Mouse (Mus musculus) hindbrain, embryonic 14.5 days (tissue): ENCODE results near the gene Selenok. TPM values are rescaled to one million over a fixed set of nuclear protein-coding genes. Genes with fewer than 3 reads are reported as not detected.

ENCODE experiments used
- ATAC-seq: fragments of 200-750 bp; cut with Nextera tagmentation; 2 replicates; pipeline ENCODE4 v1.8.0; 2017; ENCODE audit warnings: moderate number of reproducible peaks, mild to moderate bottlenecking, moderate TSS enrichment, moderate library complexity; ENCODE audit not compliant: low FRiP score
- DNase-seq: peaks from one replicate; pipeline ENCODE4 v3.0.0-alpha.2; 2015; ENCODE audit warnings: low spot score
- H3K27ac ChIP-seq: fragments of 300-500 bp; sonication (generic); 2 replicates; pipeline ENCODE4 v1.5.1; 2014; ENCODE audit warnings: mild to moderate bottlenecking, moderate library complexity
- H3K27me3 ChIP-seq: fragments of 300-500 bp; sonication (generic); 2 replicates; pipeline ENCODE4 v1.6.1; 2014; ENCODE audit warnings: mild to moderate bottlenecking, low read length, mixed read lengths; ENCODE audit not compliant: control insufficient read depth, insufficient read depth
- H3K36me3 ChIP-seq: fragments of 300-500 bp; sonication (generic); replicated peaks from 2 replicates; pipeline ENCODE4 v1.6.1; 2014; ENCODE audit not compliant: control insufficient read depth, insufficient read depth
- H3K4me1 ChIP-seq: fragments of 300-500 bp; sonication (generic); replicated peaks from 2 replicates; pipeline ENCODE4 v1.6.1; 2014; ENCODE audit warnings: antibody characterized with exemption, low read length, mixed read lengths; ENCODE audit not compliant: control insufficient read depth, insufficient read depth
- H3K4me2 ChIP-seq: fragments of 300-500 bp; sonication (generic); replicated peaks from 2 replicates; pipeline ENCODE4 v1.6.1; 2014; ENCODE audit warnings: mild to moderate bottlenecking, moderate library complexity
- H3K4me3 ChIP-seq: fragments of 300-500 bp; sonication (generic); replicated peaks from 2 replicates; pipeline ENCODE4 v1.5.1; 2014; ENCODE audit warnings: mild to moderate bottlenecking, low read length
- H3K9ac ChIP-seq: fragments of 300-500 bp; sonication (generic); 2 replicates; pipeline ENCODE4 v1.6.1; 2014
- H3K9me3 ChIP-seq: fragments of 300-500 bp; sonication (generic); 2 replicates; pipeline ENCODE4 v1.6.1; 2016; ENCODE audit warnings: low read length; ENCODE audit not compliant: control insufficient read depth
- WGBS: fragments of 180-500 bp; shearing (Covaris S2); extraction: QIAGEN DNeasy Blood & Tissue Kit; methylation state at CpG from one replicate; pipeline ENCODE4 v1.1.7; 2014; 5-methylcytosine and 5-hydroxymethylcytosine counted together
- polyA plus RNA-seq: library from polyadenylated mRNA; unstranded; fragments of >200 nt; fragmentation: Nextera tagmentation; extraction: Ambion mirVana; gene quantifications from 2 replicates; pipeline ENCODE4 v1.2.1, GENCODE M21; 2014

Gene Selenok
- polyA plus RNA-seq, 1 experiment from 2014 or later: 331 TPM

DNA sequence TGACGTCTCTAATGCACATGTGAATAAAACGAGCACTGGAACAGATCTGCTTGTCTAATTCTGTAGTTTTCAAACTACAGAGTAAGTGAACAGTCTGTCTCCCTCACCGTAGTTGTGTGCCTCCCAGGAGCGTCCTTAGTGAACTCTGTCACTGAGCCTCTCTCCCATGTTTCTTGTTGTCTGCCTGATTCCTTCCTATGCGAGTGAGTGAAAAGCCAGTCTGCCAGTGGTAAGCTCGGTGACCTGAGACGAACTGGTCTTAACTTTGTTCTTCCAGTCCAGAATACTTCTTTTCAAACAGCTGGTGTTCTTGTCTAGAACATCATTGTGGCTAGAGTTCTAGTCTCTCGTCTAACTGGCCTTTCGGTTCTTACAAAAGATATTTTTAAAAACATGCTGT is 19.6 kb downstream of the Selenok start:
- H3K4me3 ChIP-seq: no peak overlapping the region
- no peaks in the 10 kb centered on the region for H3K9me3 ChIP-seq
- ATAC-seq: no peak
- 95% methylated on average over 9 of the region's 9 CpGs for WGBS
- H3K9ac ChIP-seq: no peak overlapping the region
- no peak for DNase-seq
- peaks cover 100% of the 10 kb centered on the region for H3K36me3 ChIP-seq
- H3K4me1 ChIP-seq: no peaks in the 10 kb centered on the region
- H3K4me2 ChIP-seq: no peak overlapping the region
- no peaks in the 10 kb centered on the region for H3K27me3 ChIP-seq
- no peak overlapping the region for H3K27ac ChIP-seq

DNA sequence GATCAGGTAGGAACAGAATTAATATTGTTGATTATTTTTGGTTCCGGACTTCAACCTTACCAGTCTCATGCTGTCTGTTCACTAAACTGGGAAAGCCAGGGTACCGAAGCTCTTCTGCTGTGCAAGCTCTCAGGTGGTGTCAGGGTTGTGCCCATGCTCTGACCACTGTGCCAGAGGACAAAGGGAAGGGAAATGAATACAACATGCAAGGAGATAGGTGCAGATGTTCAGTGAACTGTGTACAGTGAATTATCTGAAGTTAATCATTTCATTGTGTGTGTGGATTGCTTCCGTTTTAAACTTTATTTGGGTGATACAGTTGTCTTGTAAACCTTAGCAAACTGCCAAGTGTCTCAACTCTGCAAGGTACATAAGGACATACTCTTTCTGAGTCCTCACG is 20.2 kb downstream of the Selenok start:
- WGBS: 95% methylated on average over 4 of the region's 4 CpGs
- H3K9me3 ChIP-seq: no peaks in the 10 kb centered on the region
- ATAC-seq: no peak

DNA sequence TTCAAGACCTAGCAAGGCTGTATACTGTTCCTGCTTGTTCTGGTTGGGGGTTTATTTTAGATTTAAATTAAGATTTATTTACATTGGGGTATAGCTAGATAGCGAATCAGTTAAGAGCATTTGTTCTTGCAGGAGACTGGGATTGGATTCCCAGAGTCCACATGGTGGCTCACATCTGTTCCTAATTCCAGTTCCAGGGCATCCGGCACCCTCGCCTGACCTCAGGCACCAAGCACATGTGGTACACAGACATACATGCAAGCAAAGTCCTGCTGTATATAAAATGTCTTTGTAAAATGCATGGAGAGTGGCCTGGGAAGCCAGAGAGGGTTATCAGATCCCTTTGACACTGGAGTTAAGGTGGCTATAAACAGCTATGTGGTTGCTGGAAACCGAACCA is 26.9 kb downstream of the Selenok start:
- DNase-seq (no peak), ATAC-seq (no peak)
- Histone ChIP-seq H3K27ac (no peak overlapping the region), H3K27me3 (no peaks in the 10 kb centered on the region), H3K4me3 (no peak overlapping the region), H3K4me1 (no peaks in the 10 kb centered on the region), H3K36me3 (peaks cover 77% of the 10 kb centered on the region), H3K4me2 (no peak overlapping the region), H3K9ac (no peak overlapping the region), H3K9me3 (no peaks in the 10 kb centered on the region)
- 90% methylated on average over 4 of the region's 4 CpGs for WGBS

More for the DNA sequence above, 20.2 kb downstream of the Selenok start:
- Histone ChIP-seq H3K9ac (no peak overlapping the region), H3K4me3 (no peak overlapping the region), H3K27me3 (no peaks in the 10 kb centered on the region), H3K4me2 (no peak overlapping the region), H3K36me3 (peaks cover 100% of the 10 kb centered on the region), H3K4me1 (no peaks in the 10 kb centered on the region), H3K27ac (no peak overlapping the region)
- no peak for DNase-seq

DNA sequence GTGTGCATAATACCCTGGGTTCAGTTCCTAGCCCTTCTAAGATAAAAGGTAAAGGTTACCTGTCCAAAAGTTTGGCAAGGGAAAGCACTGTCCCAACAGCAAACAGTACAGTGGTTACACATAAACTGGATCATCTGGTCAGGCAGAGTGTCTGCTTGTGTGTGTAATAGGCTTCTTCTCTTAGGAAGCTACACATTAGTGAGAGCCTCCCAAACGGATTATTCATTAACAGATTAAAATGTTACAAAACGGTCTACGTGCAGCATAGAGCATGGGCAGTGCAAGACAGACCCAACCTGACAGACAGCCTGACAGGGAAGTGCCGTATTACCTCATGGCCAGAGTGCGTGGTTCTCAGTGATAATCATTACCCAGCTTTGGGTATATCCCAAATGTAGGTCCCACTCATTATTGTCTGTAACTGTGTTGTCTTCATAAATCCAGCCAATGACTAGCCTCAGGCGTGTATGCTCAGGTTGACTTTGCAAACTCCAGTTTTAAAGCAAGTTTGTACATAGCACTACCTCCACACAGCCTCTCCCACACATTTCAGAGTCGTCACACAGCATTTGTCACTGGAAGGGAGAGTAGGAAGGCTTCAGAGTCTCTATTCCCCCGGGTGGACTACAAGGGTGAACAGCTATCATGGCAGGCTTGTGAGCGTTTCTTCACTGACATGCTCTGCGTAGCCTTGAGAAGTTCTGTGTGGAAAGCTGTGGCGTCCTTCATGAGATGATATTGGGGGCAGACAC is 28.1 kb downstream of the Selenok start:
- 94% methylated on average over 11 of the region's 11 CpGs for WGBS
- Histone ChIP-seq H3K27ac (no peak overlapping the region), H3K36me3 (peaks cover 65% of the 10 kb centered on the region), H3K4me1 (no peaks in the 10 kb centered on the region), H3K9me3 (no peaks in the 10 kb centered on the region), H3K4me3 (no peak overlapping the region), H3K27me3 (no peaks in the 10 kb centered on the region), H3K4me2 (no peak overlapping the region), H3K9ac (no peak overlapping the region)
- ATAC-seq: no peak
- no peak for DNase-seq

DNA sequence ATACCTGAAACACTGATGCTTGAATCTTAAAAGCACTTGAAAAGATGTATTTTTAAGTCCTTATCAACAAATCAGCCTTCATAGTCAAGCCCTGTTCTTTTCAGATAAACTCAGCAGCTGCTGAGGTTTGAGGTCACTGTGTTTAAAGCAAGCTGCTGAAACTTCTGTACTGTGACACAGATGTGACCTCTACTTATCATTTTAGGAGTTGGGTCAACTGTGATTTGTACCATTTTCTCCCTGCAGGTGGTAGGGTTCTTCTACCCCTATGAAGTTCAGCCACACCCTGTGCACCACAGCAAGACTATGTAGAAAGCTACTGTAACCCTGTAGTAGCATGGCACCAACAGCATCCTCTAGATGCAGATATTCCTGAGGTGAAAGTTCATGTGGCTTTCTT is 29.2 kb downstream of the Selenok start:
- DNase-seq (no peak), ATAC-seq (no peak)
- Histone ChIP-seq H3K4me2 (no peak overlapping the region), H3K27me3 (no peaks in the 10 kb centered on the region), H3K27ac (no peak overlapping the region), H3K9ac (no peak overlapping the region), H3K36me3 (peaks cover 53% of the 10 kb centered on the region), H3K4me3 (no peak overlapping the region), H3K4me1 (no peaks in the 10 kb centered on the region), H3K9me3 (no peaks in the 10 kb centered on the region)

DNA sequence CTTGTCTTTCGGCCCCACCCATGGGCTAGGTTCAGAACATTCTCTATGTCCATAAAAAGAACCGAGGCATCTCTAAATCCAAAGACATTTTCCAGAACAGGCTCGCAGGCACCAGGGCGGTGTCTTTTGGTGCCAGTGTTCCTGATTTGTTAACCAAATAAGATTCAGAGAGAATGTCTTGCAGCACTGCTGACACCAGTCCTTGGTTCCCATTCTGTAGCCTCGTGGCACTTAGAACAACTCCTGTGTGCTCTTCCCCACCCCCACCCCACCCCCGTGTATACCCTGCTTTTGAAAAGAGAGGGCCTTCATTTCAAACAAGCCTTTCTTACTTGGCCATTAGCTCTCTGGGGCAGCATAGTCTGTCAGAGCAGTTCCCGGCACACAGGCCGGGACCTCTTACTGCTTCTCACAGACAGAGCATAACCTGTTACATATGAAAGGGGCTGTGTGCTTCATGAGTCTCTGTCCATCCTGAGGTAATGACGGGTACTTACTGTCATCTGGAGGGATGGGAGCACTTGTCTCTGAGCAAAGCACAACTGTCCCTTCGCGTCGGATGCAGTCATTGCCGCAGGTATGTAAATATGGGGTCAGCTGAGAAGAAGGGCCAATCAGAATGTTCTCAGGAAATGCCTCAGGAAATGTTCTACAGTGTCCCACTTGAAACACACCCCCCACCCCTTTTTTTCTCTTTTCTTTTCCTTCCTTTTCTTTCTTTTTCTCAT is 30.8 kb downstream of the Selenok start:
- Histone ChIP-seq H3K27ac (no peak overlapping the region), H3K4me2 (no peak overlapping the region), H3K36me3 (peaks cover 38% of the 10 kb centered on the region), H3K27me3 (no peaks in the 10 kb centered on the region), H3K9me3 (no peaks in the 10 kb centered on the region), H3K9ac (no peak overlapping the region), H3K4me3 (no peak overlapping the region), H3K4me1 (no peaks in the 10 kb centered on the region)
- DNase-seq: no peak
- WGBS: 75% methylated on average over 13 of the region's 13 CpGs
- ATAC-seq: no peak

DNA sequence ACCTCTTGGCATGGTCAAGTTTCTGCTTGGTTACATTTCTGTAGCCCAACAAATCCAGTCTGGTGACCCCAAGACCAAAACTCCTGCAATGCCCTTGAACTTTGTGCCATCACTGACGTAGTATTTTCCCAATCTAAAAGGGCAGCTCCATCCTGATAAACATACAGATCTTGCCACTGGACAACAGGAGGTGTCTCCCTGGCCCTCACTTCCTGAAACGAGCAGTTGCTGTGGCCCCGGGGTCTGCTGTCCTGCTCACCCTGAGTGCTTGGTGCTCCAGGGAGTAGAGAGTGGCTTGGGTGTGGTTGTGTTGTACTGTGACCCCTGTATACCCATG is 31.3 kb downstream of the Selenok start:
- Histone ChIP-seq H3K9me3 (no peaks in the 10 kb centered on the region), H3K4me1 (no peaks in the 10 kb centered on the region), H3K4me3 (no peak overlapping the region), H3K9ac (no peak overlapping the region), H3K36me3 (peaks cover 32% of the 10 kb centered on the region), H3K27ac (no peak overlapping the region), H3K27me3 (no peaks in the 10 kb centered on the region), H3K4me2 (no peak overlapping the region)
- ATAC-seq (no peak), DNase-seq (no peak)
- WGBS: 93% methylated on average over 3 of the region's 3 CpGs

DNA sequence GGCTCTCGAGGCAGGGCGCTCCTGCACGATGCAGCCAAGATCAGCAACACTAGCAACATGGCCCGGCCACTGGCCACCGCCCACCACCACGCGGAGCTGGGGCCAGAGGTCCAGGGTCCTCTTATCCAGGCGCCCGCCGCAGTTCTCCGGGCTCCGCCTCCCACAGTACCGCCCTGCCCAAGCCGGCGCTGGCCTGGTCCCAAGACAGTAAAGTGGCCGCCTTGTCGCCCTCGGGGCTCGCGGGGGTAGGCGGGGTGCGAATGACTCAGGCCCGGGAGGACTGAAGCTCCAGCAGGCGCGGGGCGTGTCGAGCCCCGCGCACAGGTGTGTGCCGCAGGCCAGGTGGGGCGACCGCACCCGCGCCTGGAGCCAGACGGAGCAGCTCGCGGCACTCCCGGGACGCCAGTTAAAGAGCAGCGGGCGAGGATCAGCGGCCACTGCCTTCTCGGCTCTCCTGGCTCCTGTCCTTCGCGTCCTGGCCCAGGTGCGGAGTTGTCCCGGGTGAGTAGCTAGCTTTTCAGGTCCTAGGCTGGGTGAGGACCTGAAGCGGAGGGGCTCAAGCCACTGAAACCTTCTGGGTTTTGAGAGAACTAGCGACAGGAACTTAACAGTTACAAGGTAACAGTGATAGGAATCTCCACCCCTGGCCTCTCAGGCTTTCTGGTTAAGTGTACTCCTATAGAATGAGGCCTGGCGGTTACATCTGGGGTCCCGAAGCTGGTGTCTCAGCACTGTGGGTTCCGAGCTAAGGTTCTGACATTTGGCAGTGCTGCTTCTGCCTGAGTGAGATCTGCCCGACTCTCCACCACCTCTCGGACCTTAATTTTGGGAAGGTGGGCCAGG is 40.8 kb downstream of the Selenok start, which contains the start of the genes Il17rb and Chdh:
Gene Il17rb, minus strand, starts transcription at position 164 of the 843 bp plus-strand sequence.
Gene Chdh, plus strand, starts transcription at position 291 of the 843 bp plus-strand sequence.
- ATAC-seq (peak; percentile 57; the same call in 1 of the 2 replicates), DNase-seq (no peak)
- Histone ChIP-seq H3K4me2 (peak within 1 kb of the TSS; percentile 85), H3K27me3 (peaks cover 22% of the 10 kb centered on the region), H3K27ac (no peak within 1 kb of the TSS), H3K9me3 (no peaks in the 10 kb centered on the region), H3K9ac (peak within 1 kb of the TSS; percentile 56), H3K4me3 (peak within 1 kb of the TSS; percentile 41), H3K4me1 (peaks cover 10% of the 10 kb centered on the region; the same call in 1 of the 2 replicates), H3K36me3 (no peaks in the 10 kb centered on the region)
- WGBS: 10% methylated on average over 54 of the region's 54 CpGs
